Mouse (Mus musculus) lung, postnatal 0 days (tissue): ENCODE results near the gene Tmx2.

Experiments used
- CTCF ChIP-seq: IDR thresholded peaks from 2 replicates; pipeline ENCODE4 v1.5.1; 2016; ENCODE audit warnings: antibody characterized with exemption, mild to moderate bottlenecking
- EP300 ChIP-seq: IDR thresholded peaks from 2 replicates; pipeline ENCODE4 v1.6.1; 2016; ENCODE audit warnings: antibody characterized with exemption, mild to moderate bottlenecking, control low read depth

DNA sequence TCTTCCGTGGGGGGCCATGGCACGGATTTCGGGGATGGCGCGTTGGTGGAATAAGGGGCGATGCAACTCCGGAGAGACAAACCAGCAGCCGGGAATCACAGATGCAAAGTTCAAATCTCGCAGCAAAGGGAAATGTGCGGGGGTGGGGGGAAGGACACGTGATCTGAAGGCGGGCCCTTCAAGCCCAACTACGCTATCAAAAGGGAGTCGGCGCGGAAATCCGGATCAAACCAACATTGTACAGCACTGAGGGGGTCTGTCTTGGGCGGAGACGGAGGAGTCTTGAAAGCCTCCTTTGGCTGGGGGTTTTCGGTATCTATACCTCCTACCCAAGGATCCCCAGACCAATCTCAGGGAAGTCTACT lies 8.4 kb downstream of the Tmx2 start, which contains the start of gene Selenoh:
- TF ChIP-seq CTCF = no peak
- peak; percentile 61 for TF ChIP-seq EP300
